Mouse (Mus musculus): ENCODE data around the gene 1500011B03Rik. TPM values are rescaled to one million over a fixed set of nuclear protein-coding genes. Genes with fewer than 3 reads are reported as not detected.
A peak's percentile ranks its signal among the peaks of the same experiment; 100 is the strongest.
"Not testable (repeated sequence)": the region's sequence is repeated elsewhere in the genome, so short reads cannot be mapped to it uniquely, and the experiment has no call there.

1500011B03Rik gene
- 1 to 10 TPM; 3.6 to 6.3 (median 4.7) TPM for total RNA-seq (2022)

- peak; percentile 40 for DNase-seq (ENCODE audit: low spot score)
Measured at GRCm38 (mm10) chr5:114822796-114823688, at the start of gene 1500011B03Rik. Gene 1500011B03Rik, minus strand, starts transcription at chr5:114823468.

GRCm38 (mm10) chr5:114865279-114865678, 42.0 kb upstream of the 1500011B03Rik start:
- DNase-seq (ENCODE audit: low spot score), result no peak

GRCm38 (mm10) chr5:114864813-114865212, 41.5 kb upstream of the 1500011B03Rik start:
- DNase-seq (ENCODE audit: low spot score), result no peak

GRCm38 (mm10) chr5:114861730-114862129, 38.5 kb upstream of the 1500011B03Rik start:
- no peak for DNase-seq (ENCODE audit: low spot score)

GRCm38 (mm10) chr5:114859253-114859652, 36.0 kb upstream of the 1500011B03Rik start:
- DNase-seq (ENCODE audit: low spot score), result peak; percentile 60

GRCm38 (mm10) chr5:114858582-114858981, 35.3 kb upstream of the 1500011B03Rik start, which contains the start of gene Gm9936:
Gene Gm9936, minus strand, starts transcription at chr5:114858682.
- no peak for DNase-seq (ENCODE audit: low spot score)

GRCm38 (mm10) chr5:114853364-114853763, 30.1 kb upstream of the 1500011B03Rik start, which contains the start of gene 4930519G04Rik:
Gene 4930519G04Rik, plus strand, starts transcription at chr5:114853664.
- DNase-seq (ENCODE audit: low spot score), result not testable (repeated sequence)

GRCm38 (mm10) chr5:114851565-114852236, 28.4 kb upstream of the 1500011B03Rik start:
- no peak for DNase-seq (ENCODE audit: low spot score)

GRCm38 (mm10) chr5:114844371-114844770, 21.1 kb upstream of the 1500011B03Rik start:
- not testable (repeated sequence) for DNase-seq (ENCODE audit: low spot score)

GRCm38 (mm10) chr5:114842674-114843073, 19.4 kb upstream of the 1500011B03Rik start:
- no peak for DNase-seq (ENCODE audit: low spot score)

GRCm38 (mm10) chr5:114842155-114842554, 18.9 kb upstream of the 1500011B03Rik start:
- DNase-seq (ENCODE audit: low spot score), result not testable (repeated sequence)

- DNase-seq (ENCODE audit: low spot score), result not testable (repeated sequence)
Measured at GRCm38 (mm10) chr5:114840481-114840880, 17.2 kb upstream of the 1500011B03Rik start.

GRCm38 (mm10) chr5:114836886-114837285, 13.6 kb upstream of the 1500011B03Rik start:
- DNase-seq (ENCODE audit: low spot score), result no peak

- DNase-seq (ENCODE audit: low spot score), result no peak
Measured at GRCm38 (mm10) chr5:114829740-114830139, 6.5 kb upstream of the 1500011B03Rik start.

- DNase-seq (ENCODE audit: low spot score), result peak; percentile 15
Measured at GRCm38 (mm10) chr5:114827427-114827826, 4.2 kb upstream of the 1500011B03Rik start.

GRCm38 (mm10) chr5:114825978-114826691, 2.9 kb upstream of the 1500011B03Rik start:
- DNase-seq (ENCODE audit: low spot score), result no peak

- peak; percentile 32 for DNase-seq (ENCODE audit: low spot score)
Measured at GRCm38 (mm10) chr5:114824197-114824596, 929 bp upstream of the 1500011B03Rik start.

GRCm38 (mm10) chr5:114818124-114818523, 5.1 kb downstream of the 1500011B03Rik start:
- no peak for DNase-seq (ENCODE audit: low spot score)

GRCm38 (mm10) chr5:114816599-114816998, 6.7 kb downstream of the 1500011B03Rik start:
- no peak for DNase-seq (ENCODE audit: low spot score)

- peak; percentile 74 for DNase-seq (ENCODE audit: low spot score)
Measured at GRCm38 (mm10) chr5:114813525-114814181, 9.6 kb downstream of the 1500011B03Rik start.

GRCm38 (mm10) chr5:114809826-114810225, 13.4 kb downstream of the 1500011B03Rik start:
- no peak for DNase-seq (ENCODE audit: low spot score)
